Mouse (Mus musculus): Measurements from ENCODE around the gene Rai1. TPM values are rescaled to one million over a fixed set of nuclear protein-coding genes. Genes with fewer than 3 reads are reported as not detected.

Rai1 gene
- polyA plus RNA-seq, 1 experiment from 2014 or later, result 23.9 TPM

GRCm38 (mm10) chr11:60211152-60211551 is 106.3 kb downstream of the Rai1 start:
- Histone ChIP-seq H3K27me3 (replicated peaks; ENCODE audit: control insufficient read depth, insufficient read depth, low read length) (no peaks in the 10 kb centered on the region), H3K4me1 (ENCODE audit: control insufficient read depth, insufficient read depth, low read length) (peaks cover 41% of the 10 kb centered on the region), H3K4me3 (ENCODE audit: low read depth, low read length) (no peak overlapping the region), H3K27ac (replicated peaks; ENCODE audit: low read depth, low read length) (peak overlapping the region; percentile 83), H3K9ac (ENCODE audit: low read depth, low read length) (no peak overlapping the region), H3K36me3 (ENCODE audit: control insufficient read depth, insufficient read depth, low read length) (peaks cover 11% of the 10 kb centered on the region), H3K4me2 (ENCODE audit: low read depth, low read length) (peak overlapping the region; percentile 83), H3K9me3 (ENCODE audit: control insufficient read depth, low read length) (no peaks in the 10 kb centered on the region)
- no peak for ATAC-seq (ENCODE audit: low read depth)
- DNase-seq (ENCODE audit: low spot score), result no peak
- WGBS, result 62% methylated on average over 3 of the region's 3 CpGs

- Histone ChIP-seq H3K9me3 (ENCODE audit: control insufficient read depth, low read length) (no peaks in the 10 kb centered on the region), H3K27me3 (replicated peaks; ENCODE audit: control insufficient read depth, insufficient read depth, low read length) (no peaks in the 10 kb centered on the region), H3K27ac (replicated peaks; ENCODE audit: low read depth, low read length) (no peak overlapping the region; the same call in 1 of the 2 replicates), H3K4me3 (ENCODE audit: low read depth, low read length) (no peak overlapping the region), H3K4me1 (ENCODE audit: control insufficient read depth, insufficient read depth, low read length) (peaks cover 41% of the 10 kb centered on the region), H3K4me2 (ENCODE audit: low read depth, low read length) (no peak overlapping the region), H3K36me3 (ENCODE audit: control insufficient read depth, insufficient read depth, low read length) (peaks cover 5% of the 10 kb centered on the region; the same call in 1 of the 2 replicates), H3K9ac (ENCODE audit: low read depth, low read length) (0 out of 2 replicates have a peak overlapping the region, but pooled peaks have one; percentile 6)
- 48% methylated on average over 12 of the region's 12 CpGs for WGBS
- DNase-seq (ENCODE audit: low spot score) (no peak), ATAC-seq (ENCODE audit: low read depth) (no peak)
Observed at GRCm38 (mm10) chr11:60211761-60212160, 106.9 kb downstream of the Rai1 start.

GRCm38 (mm10) chr11:60213266-60213665 is 108.5 kb downstream of the Rai1 start:
- 52% methylated on average over 6 of the region's 6 CpGs for WGBS
- Histone ChIP-seq H3K36me3 (ENCODE audit: control insufficient read depth, insufficient read depth, low read length) (peaks cover 9% of the 10 kb centered on the region; the same call in 1 of the 2 replicates), H3K9me3 (ENCODE audit: control insufficient read depth, low read length) (no peaks in the 10 kb centered on the region), H3K9ac (ENCODE audit: low read depth, low read length) (no peak overlapping the region), H3K4me3 (ENCODE audit: low read depth, low read length) (no peak overlapping the region), H3K4me2 (ENCODE audit: low read depth, low read length) (no peak overlapping the region), H3K27me3 (replicated peaks; ENCODE audit: control insufficient read depth, insufficient read depth, low read length) (no peaks in the 10 kb centered on the region), H3K27ac (replicated peaks; ENCODE audit: low read depth, low read length) (no peak overlapping the region; the same call in 1 of the 2 replicates), H3K4me1 (ENCODE audit: control insufficient read depth, insufficient read depth, low read length) (peaks cover 37% of the 10 kb centered on the region)
- ATAC-seq (ENCODE audit: low read depth), result no peak
- no peak for DNase-seq (ENCODE audit: low spot score)

GRCm38 (mm10) chr11:60216671-60217070 is 111.9 kb downstream of the Rai1 start:
- Histone ChIP-seq H3K4me1 (ENCODE audit: control insufficient read depth, insufficient read depth, low read length) (peaks cover 18% of the 10 kb centered on the region), H3K4me3 (ENCODE audit: low read depth, low read length) (no peak overlapping the region), H3K27me3 (replicated peaks; ENCODE audit: control insufficient read depth, insufficient read depth, low read length) (no peaks in the 10 kb centered on the region), H3K4me2 (ENCODE audit: low read depth, low read length) (no peak overlapping the region), H3K27ac (replicated peaks; ENCODE audit: low read depth, low read length) (no peak overlapping the region), H3K9ac (ENCODE audit: low read depth, low read length) (no peak overlapping the region), H3K9me3 (ENCODE audit: control insufficient read depth, low read length) (no peaks in the 10 kb centered on the region), H3K36me3 (ENCODE audit: control insufficient read depth, insufficient read depth, low read length) (peaks cover 14% of the 10 kb centered on the region; the same call in 1 of the 2 replicates)
- DNase-seq (ENCODE audit: low spot score) (no peak), ATAC-seq (ENCODE audit: low read depth) (no peak)
- WGBS, result 91% methylated on average over 1 of the region's 1 CpGs

- H3K4me1 ChIP-seq (ENCODE audit: control insufficient read depth, insufficient read depth, low read length), result peaks cover 15% of the 10 kb centered on the region
- 89% methylated on average over 7 of the region's 7 CpGs for WGBS
Observed at GRCm38 (mm10) chr11:60217467-60217866, 112.7 kb downstream of the Rai1 start.

GRCm38 (mm10) chr11:60219609-60220008 is 114.8 kb downstream of the Rai1 start:
- Histone ChIP-seq H3K4me3 (ENCODE audit: low read depth, low read length) (peak overlapping the region; percentile 73), H3K27ac (replicated peaks; ENCODE audit: low read depth, low read length) (peak overlapping the region; percentile 78), H3K27me3 (replicated peaks; ENCODE audit: control insufficient read depth, insufficient read depth, low read length) (no peaks in the 10 kb centered on the region), H3K9ac (ENCODE audit: low read depth, low read length) (peak overlapping the region; percentile 83), H3K4me2 (ENCODE audit: low read depth, low read length) (peak overlapping the region; percentile 93), H3K4me1 (ENCODE audit: control insufficient read depth, insufficient read depth, low read length) (peaks cover 23% of the 10 kb centered on the region), H3K9me3 (ENCODE audit: control insufficient read depth, low read length) (no peaks in the 10 kb centered on the region), H3K36me3 (ENCODE audit: control insufficient read depth, insufficient read depth, low read length) (peaks cover 14% of the 10 kb centered on the region; the same call in 1 of the 2 replicates)
- ATAC-seq (ENCODE audit: low read depth) (no peak), DNase-seq (ENCODE audit: low spot score) (no peak)
- WGBS, result 36% methylated on average over 8 of the region's 8 CpGs

More at GRCm38 (mm10) chr11:60217467-60217866, 112.7 kb downstream of the Rai1 start:
- no peak overlapping the region for H3K4me2 ChIP-seq (ENCODE audit: low read depth, low read length)
- DNase-seq (ENCODE audit: low spot score) (no peak), ATAC-seq (ENCODE audit: low read depth) (no peak)
- H3K36me3 ChIP-seq (ENCODE audit: control insufficient read depth, insufficient read depth, low read length), result peaks cover 14% of the 10 kb centered on the region; the same call in 1 of the 2 replicates
- H3K4me3 ChIP-seq (ENCODE audit: low read depth, low read length), result no peak overlapping the region
- no peaks in the 10 kb centered on the region for H3K27me3 ChIP-seq (replicated peaks; ENCODE audit: control insufficient read depth, insufficient read depth, low read length)
- H3K9ac ChIP-seq (ENCODE audit: low read depth, low read length), result no peak overlapping the region
- H3K27ac ChIP-seq (replicated peaks; ENCODE audit: low read depth, low read length), result no peak overlapping the region
- H3K9me3 ChIP-seq (ENCODE audit: control insufficient read depth, low read length), result no peaks in the 10 kb centered on the region

GRCm38 (mm10) chr11:60220291-60220804 is 115.5 kb downstream of the Rai1 start:
- Histone ChIP-seq H3K4me3 (ENCODE audit: low read depth, low read length) (peak overlapping the region; percentile 73), H3K27me3 (replicated peaks; ENCODE audit: control insufficient read depth, insufficient read depth, low read length) (no peaks in the 10 kb centered on the region), H3K9ac (ENCODE audit: low read depth, low read length) (peak overlapping the region; percentile 83), H3K4me2 (ENCODE audit: low read depth, low read length) (peak overlapping the region; percentile 93), H3K36me3 (ENCODE audit: control insufficient read depth, insufficient read depth, low read length) (peaks cover 14% of the 10 kb centered on the region; the same call in 1 of the 2 replicates), H3K4me1 (ENCODE audit: control insufficient read depth, insufficient read depth, low read length) (peaks cover 23% of the 10 kb centered on the region), H3K27ac (replicated peaks; ENCODE audit: low read depth, low read length) (peak overlapping the region; percentile 78), H3K9me3 (ENCODE audit: control insufficient read depth, low read length) (no peaks in the 10 kb centered on the region)
- ATAC-seq (ENCODE audit: low read depth) (peak; percentile 80), DNase-seq (ENCODE audit: low spot score) (peak; percentile 94)
- WGBS, result 0% methylated on average over 45 of the region's 46 CpGs

- Histone ChIP-seq H3K27ac (replicated peaks; ENCODE audit: low read depth, low read length) (no peak overlapping the region), H3K4me1 (ENCODE audit: control insufficient read depth, insufficient read depth, low read length) (peaks cover 27% of the 10 kb centered on the region), H3K9ac (ENCODE audit: low read depth, low read length) (no peak overlapping the region), H3K9me3 (ENCODE audit: control insufficient read depth, low read length) (no peaks in the 10 kb centered on the region), H3K36me3 (ENCODE audit: control insufficient read depth, insufficient read depth, low read length) (peaks cover 14% of the 10 kb centered on the region; the same call in 1 of the 2 replicates), H3K27me3 (replicated peaks; ENCODE audit: control insufficient read depth, insufficient read depth, low read length) (no peaks in the 10 kb centered on the region), H3K4me3 (ENCODE audit: low read depth, low read length) (no peak overlapping the region), H3K4me2 (ENCODE audit: low read depth, low read length) (no peak overlapping the region)
- ATAC-seq (ENCODE audit: low read depth) (no peak), DNase-seq (ENCODE audit: low spot score) (no peak)
- WGBS, result 83% methylated on average over 6 of the region's 6 CpGs
Observed at GRCm38 (mm10) chr11:60221425-60221824, 116.6 kb downstream of the Rai1 start.

- H3K4me1 ChIP-seq (ENCODE audit: control insufficient read depth, insufficient read depth, low read length), result peaks cover 27% of the 10 kb centered on the region
- H3K27me3 ChIP-seq (replicated peaks; ENCODE audit: control insufficient read depth, insufficient read depth, low read length), result no peaks in the 10 kb centered on the region
- peak overlapping the region; percentile 77 for H3K4me2 ChIP-seq (ENCODE audit: low read depth, low read length)
- ATAC-seq (ENCODE audit: low read depth), result no peak
- H3K9ac ChIP-seq (ENCODE audit: low read depth, low read length), result peak overlapping the region; percentile 61; the same call in 1 of the 2 replicates
- no peak for DNase-seq (ENCODE audit: low spot score)
- 0 out of 2 replicates have a peak overlapping the region, but pooled peaks have one; percentile 55 for H3K27ac ChIP-seq (replicated peaks; ENCODE audit: low read depth, low read length)
- WGBS, result 60% methylated on average over 3 of the region's 3 CpGs
- H3K9me3 ChIP-seq (ENCODE audit: control insufficient read depth, low read length), result no peaks in the 10 kb centered on the region
- peaks cover 14% of the 10 kb centered on the region; the same call in 1 of the 2 replicates for H3K36me3 ChIP-seq (ENCODE audit: control insufficient read depth, insufficient read depth, low read length)
- H3K4me3 ChIP-seq (ENCODE audit: low read depth, low read length), result peak overlapping the region; percentile 40
Observed at GRCm38 (mm10) chr11:60222085-60222468, 117.3 kb downstream of the Rai1 start.
